Mouse (Mus musculus): ENCODE measurements around the gene Kcnj16.
A peak's percentile ranks its signal among the peaks of the same experiment; 100 is the strongest.

DNA sequence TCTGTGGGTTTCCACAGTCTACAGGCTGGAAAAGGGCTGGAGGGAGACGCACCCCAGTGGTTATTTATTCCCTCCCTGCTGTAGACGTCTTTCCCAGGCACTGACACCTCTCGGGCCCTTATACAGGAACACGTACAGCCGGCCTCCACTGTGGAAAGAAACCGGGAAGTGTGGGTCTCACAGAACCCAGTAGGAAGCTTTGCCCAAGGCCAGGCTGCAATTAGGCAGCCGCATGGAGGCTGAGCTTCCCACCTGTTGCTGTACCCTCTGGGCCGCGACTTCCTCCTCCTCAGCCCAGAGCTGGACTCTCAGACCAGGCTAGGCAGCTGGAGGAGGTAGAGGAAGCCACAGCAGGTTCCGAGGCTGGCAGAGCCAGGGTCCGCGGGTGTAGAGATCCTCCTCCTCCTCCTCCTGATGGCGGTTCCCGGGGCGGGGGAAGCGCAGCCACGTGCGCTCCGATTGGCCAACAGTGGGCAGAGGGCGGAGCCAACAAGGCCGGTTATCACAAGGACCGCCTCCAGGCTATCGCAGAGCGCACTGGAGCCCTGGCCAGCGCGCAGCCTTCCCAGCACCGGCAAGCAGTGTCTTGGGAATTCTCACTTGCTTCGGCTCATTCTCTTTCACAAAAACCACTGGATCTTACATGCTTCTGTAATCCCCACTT is 97.9 kb downstream of the Kcnj16 start, which contains the start of gene Kcnj2:
- TF ChIP-seq POLR2A (IDR thresholded peaks at IDR 0.05; ENCODE audit: borderline replicate concordance, extremely low read depth, low read depth, low read length) (peak; percentile 95; the same call in 1 of the 2 replicates), CTCF (IDR thresholded peaks at IDR 0.05; ENCODE audit: insufficient read depth, low read length) (no peak)

All from lung, adult 2 months (tissue).